Mouse (Mus musculus) heart, postnatal 0 days (tissue): ENCODE results near the gene Emc10.

Experiments used
- CTCF ChIP-seq: IDR thresholded peaks from 2 replicates; pipeline ENCODE4 v1.5.1; 2016; ENCODE audit warnings: antibody characterized with exemption, control low read depth, low read depth
- EP300 ChIP-seq: IDR thresholded peaks from 2 replicates; pipeline ENCODE4 v1.6.1; 2016; ENCODE audit warnings: antibody characterized with exemption, low read depth

DNA sequence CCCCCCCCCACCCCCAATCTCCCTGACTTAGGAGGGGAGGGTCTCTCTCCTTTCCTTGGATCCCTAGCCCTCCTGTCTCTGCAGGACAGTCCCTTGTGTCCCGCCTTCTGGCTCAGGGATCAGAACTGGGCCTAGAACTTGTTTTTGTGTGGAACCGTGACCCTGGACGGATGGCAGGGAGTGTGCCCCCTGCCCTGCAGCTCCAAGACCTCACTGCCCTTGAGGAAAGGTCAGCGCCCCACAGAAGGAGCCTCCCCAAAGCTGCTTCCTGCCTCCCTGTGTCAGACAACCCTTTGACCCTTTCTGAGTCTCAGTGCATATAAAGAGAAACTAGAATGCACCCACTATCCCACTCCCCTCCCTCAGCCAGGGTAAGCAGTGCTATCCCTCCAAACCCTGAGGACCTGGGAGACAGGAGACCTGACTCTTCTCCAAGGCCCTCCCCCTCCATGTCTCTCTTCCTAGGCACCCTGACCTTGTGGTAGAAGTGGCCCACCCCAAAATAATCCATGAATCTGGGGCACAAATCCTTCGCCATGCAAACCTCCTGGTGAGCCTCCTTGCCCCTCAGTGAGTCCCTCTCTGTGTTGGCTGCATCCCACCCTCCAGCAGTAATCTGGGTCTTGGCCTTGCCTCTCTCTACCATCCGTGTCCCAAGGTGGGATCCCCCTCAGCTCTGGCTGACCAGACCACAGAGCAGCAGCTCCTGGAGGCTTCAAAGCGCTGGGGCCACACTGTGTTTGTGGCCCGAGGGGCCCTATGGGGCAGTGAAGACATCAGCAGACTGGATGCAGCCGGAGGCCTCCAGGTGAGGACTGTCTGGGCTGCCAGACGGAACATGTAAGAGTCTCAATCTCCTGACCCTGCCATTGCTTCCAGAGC is 30.1 kb downstream of the Emc10 start:
- TF ChIP-seq CTCF (no peak), EP300 (no peak)
